Mouse (Mus musculus): ENCODE results near the gene Ostf1. TPM values are rescaled to one million over a fixed set of nuclear protein-coding genes. Genes with fewer than 3 reads are reported as not detected.
"Not testable (repeated sequence)": the region's sequence is repeated elsewhere in the genome, so short reads cannot be mapped to it uniquely, and the experiment has no call there.

Ostf1 gene
- total RNA-seq, 2 experiments from 2014 or later, result 38.5 to 44.0 TPM

- no peak for ATAC-seq (replicated peaks; ENCODE audit: low FRiP score, poor library complexity, severe bottlenecking)
Measured at GRCm38 (mm10) chr19:18603011-18603410, 28.6 kb downstream of the Ostf1 start.

- ATAC-seq (replicated peaks; ENCODE audit: low FRiP score, poor library complexity, severe bottlenecking), result no peak
Measured at GRCm38 (mm10) chr19:18600611-18601010, 31.0 kb downstream of the Ostf1 start.

- ATAC-seq (replicated peaks; ENCODE audit: low FRiP score, poor library complexity, severe bottlenecking), result no peak
Measured at GRCm38 (mm10) chr19:18599650-18600049, 32.0 kb downstream of the Ostf1 start.

GRCm38 (mm10) chr19:18599051-18599450 is 32.6 kb downstream of the Ostf1 start:
- no peak for ATAC-seq (replicated peaks; ENCODE audit: low FRiP score, poor library complexity, severe bottlenecking)

- ATAC-seq (replicated peaks; ENCODE audit: low FRiP score, poor library complexity, severe bottlenecking), result no peak
Measured at GRCm38 (mm10) chr19:18598265-18598926, 33.2 kb downstream of the Ostf1 start.

- no peak for ATAC-seq (replicated peaks; ENCODE audit: low FRiP score, poor library complexity, severe bottlenecking)
Measured at GRCm38 (mm10) chr19:18597772-18598171, 33.9 kb downstream of the Ostf1 start.

GRCm38 (mm10) chr19:18596876-18597275 is 34.7 kb downstream of the Ostf1 start:
- ATAC-seq (replicated peaks; ENCODE audit: low FRiP score, poor library complexity, severe bottlenecking), result no peak

- no peak for ATAC-seq (replicated peaks; ENCODE audit: low FRiP score, poor library complexity, severe bottlenecking)
Measured at GRCm38 (mm10) chr19:18593722-18594121, 37.9 kb downstream of the Ostf1 start.

GRCm38 (mm10) chr19:18592919-18593318 is 38.7 kb downstream of the Ostf1 start:
- no peak for ATAC-seq (replicated peaks; ENCODE audit: low FRiP score, poor library complexity, severe bottlenecking)

GRCm38 (mm10) chr19:18590942-18591354 is 40.7 kb downstream of the Ostf1 start:
- ATAC-seq (replicated peaks; ENCODE audit: low FRiP score, poor library complexity, severe bottlenecking), result no peak

GRCm38 (mm10) chr19:18590234-18590633 is 41.4 kb downstream of the Ostf1 start:
- no peak for ATAC-seq (replicated peaks; ENCODE audit: low FRiP score, poor library complexity, severe bottlenecking)

- no peak for ATAC-seq (replicated peaks; ENCODE audit: low FRiP score, poor library complexity, severe bottlenecking)
Measured at GRCm38 (mm10) chr19:18589276-18589675, 42.3 kb downstream of the Ostf1 start.

- ATAC-seq (replicated peaks; ENCODE audit: low FRiP score, poor library complexity, severe bottlenecking), result not testable (repeated sequence)
Measured at GRCm38 (mm10) chr19:18588801-18589200, 42.8 kb downstream of the Ostf1 start.

GRCm38 (mm10) chr19:18588243-18588642 is 43.4 kb downstream of the Ostf1 start:
- ATAC-seq (replicated peaks; ENCODE audit: low FRiP score, poor library complexity, severe bottlenecking), result no peak

- ATAC-seq (replicated peaks; ENCODE audit: low FRiP score, poor library complexity, severe bottlenecking), result no peak
Measured at GRCm38 (mm10) chr19:18587118-18587517, 44.5 kb downstream of the Ostf1 start.

GRCm38 (mm10) chr19:18584621-18585020 is 47.0 kb downstream of the Ostf1 start:
- ATAC-seq (replicated peaks; ENCODE audit: low FRiP score, poor library complexity, severe bottlenecking), result no peak

GRCm38 (mm10) chr19:18583706-18584105 is 47.9 kb downstream of the Ostf1 start:
- no peak for ATAC-seq (replicated peaks; ENCODE audit: low FRiP score, poor library complexity, severe bottlenecking)

GRCm38 (mm10) chr19:18582887-18583286 is 48.7 kb downstream of the Ostf1 start:
- no peak for ATAC-seq (replicated peaks; ENCODE audit: low FRiP score, poor library complexity, severe bottlenecking)

- ATAC-seq (replicated peaks; ENCODE audit: low FRiP score, poor library complexity, severe bottlenecking), result no peak
Measured at GRCm38 (mm10) chr19:18582226-18582625, 49.4 kb downstream of the Ostf1 start.

- ATAC-seq (replicated peaks; ENCODE audit: low FRiP score, poor library complexity, severe bottlenecking), result no peak
Measured at GRCm38 (mm10) chr19:18581046-18581445, 50.6 kb downstream of the Ostf1 start.

- ATAC-seq (replicated peaks; ENCODE audit: low FRiP score, poor library complexity, severe bottlenecking), result no peak
Measured at GRCm38 (mm10) chr19:18579012-18579358, 52.6 kb downstream of the Ostf1 start.

All from erythroid progenitor cell, adult 5-6 weeks (primary cell).